Mouse (Mus musculus) layer of hippocampus, adult 9-10 months (tissue): ENCODE results near the gene Thada.

Experiments
- DNase-seq: peaks from one replicate; pipeline ENCODE4 v3.0.0; 2022; ENCODE audit warnings: low spot score

Thada gene

DNA sequence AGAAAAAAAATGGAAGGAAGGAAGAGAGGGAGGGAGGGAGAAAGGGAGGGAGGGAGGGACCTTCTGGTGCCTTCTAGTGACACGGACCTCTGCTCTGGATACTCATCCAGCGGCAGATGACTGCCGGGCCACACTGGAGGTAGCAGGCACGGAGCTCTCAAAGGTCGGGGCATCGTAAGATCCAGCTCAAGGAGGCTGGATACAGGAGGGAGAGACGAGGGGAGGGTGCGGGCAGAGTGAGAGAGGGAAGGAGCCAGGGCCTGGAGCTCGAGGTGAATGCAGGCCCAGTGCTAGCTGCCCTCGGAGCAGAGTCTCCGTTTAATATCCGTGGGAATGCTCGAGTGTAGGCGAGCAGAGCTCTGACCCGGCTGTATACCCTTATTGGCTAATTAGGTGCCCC lies 307.1 kb downstream of the Thada start:
- no peak for DNase-seq

DNA sequence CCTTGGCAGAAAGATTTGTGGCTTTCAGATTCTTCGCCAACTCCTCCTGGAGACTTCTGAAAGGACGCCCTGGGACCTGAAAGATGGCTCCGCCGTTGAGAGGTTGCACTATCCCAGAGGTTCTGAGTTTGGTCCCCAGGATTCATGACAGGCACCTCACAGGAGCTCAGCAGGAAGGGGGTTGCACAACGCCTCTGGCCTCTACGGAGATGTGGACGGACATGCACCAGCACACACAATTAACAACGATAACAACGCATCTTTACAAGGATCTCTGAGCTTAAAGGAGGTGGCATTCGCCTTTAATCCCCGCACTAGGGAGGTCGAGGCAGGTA lies 307.6 kb downstream of the Thada start:
- DNase-seq, result no peak

- DNase-seq, result no peak
Observed at GRCm38 (mm10) chr17:84157743-84158460, 308.1 kb downstream of the Thada start.

- DNase-seq, result no peak
Observed at GRCm38 (mm10) chr17:84156748-84157742, 309.0 kb downstream of the Thada start.

DNA sequence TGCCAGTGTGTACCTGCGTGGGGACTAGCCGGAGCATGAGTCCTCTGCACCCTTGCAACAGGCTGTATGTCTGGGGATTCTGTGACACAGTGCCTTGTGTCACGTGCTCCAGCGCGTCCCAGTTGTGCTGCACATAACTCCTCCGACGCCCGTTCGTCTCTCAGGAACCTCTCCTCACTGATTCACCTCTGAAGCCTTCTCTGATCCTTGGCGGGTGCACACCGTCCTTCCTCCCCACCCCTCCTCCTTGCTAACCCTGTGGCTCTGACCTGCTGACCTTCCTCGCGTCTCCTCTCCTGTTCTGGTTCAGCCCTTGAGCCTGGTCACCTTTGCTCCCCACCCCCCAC lies 309.8 kb downstream of the Thada start:
- no peak for DNase-seq

- DNase-seq, result no peak
Observed at GRCm38 (mm10) chr17:84155516-84156226, 310.3 kb downstream of the Thada start.

- no peak for DNase-seq
Observed at GRCm38 (mm10) chr17:84155029-84155338, 311.0 kb downstream of the Thada start.

- DNase-seq, result no peak
Observed at GRCm38 (mm10) chr17:84154302-84155028, 311.5 kb downstream of the Thada start.

DNA sequence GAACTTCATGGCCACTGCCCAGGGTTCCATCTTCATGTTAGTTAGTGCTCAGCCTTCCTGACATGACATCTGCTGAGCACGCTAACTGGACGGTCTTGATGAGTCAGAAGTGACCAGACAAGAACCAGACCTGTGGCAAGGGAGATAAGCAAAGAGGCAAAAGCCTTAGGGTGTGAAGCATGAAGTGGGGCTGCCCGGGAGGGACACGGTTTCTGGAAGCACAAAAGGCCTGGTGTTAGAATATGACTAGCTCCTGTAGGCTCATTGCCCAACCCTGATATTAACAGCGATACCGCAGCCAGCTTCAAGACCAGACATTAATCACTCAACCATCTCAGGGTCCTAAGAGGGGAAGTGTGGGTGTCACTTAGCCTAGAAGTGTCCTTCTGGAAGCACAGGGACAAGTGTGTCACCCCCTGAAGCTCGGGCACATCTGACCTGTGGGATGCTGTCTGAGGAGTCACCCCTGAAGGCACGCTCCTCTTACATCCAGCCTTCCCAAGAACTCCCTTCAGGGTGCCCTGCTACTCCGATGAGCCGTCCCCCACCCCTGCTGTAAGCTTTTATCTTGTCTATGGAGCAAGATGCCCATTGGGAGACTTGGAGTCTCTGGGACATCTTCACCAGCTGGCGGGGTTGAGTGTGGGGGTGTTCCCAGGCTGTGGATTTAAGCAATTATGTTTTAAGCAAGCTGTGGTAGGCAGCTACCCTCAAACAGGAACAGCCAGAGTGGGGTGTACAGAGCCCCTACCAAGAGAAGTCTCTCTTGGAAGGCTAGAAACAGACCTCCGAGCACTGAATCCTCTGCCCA lies 312.8 kb downstream of the Thada start:
- no peak for DNase-seq

GRCm38 (mm10) chr17:84152206-84152975 lies 313.6 kb downstream of the Thada start:
- no peak for DNase-seq

DNA sequence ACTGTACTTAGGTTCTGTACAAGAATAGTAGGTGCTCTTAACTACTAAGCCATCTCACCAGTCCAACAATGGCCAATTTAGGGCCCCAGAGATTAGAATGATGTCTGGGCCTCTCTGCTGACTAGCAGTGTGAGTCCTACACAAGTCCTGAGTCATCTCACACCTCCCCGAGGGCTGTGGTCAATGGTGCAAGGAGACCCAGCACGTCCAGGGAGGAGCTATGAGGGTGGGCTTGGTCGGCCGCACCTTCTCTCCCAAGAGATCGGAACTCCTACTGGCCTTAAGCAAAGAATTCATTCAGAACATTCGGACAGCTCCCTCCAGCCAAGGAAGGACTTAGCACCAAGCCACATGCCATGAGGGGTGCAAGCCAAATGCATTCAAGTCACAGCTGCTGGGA lies 314.7 kb downstream of the Thada start:
- no peak for DNase-seq

GRCm38 (mm10) chr17:84150291-84150690 lies 315.7 kb downstream of the Thada start:
- no peak for DNase-seq

DNA sequence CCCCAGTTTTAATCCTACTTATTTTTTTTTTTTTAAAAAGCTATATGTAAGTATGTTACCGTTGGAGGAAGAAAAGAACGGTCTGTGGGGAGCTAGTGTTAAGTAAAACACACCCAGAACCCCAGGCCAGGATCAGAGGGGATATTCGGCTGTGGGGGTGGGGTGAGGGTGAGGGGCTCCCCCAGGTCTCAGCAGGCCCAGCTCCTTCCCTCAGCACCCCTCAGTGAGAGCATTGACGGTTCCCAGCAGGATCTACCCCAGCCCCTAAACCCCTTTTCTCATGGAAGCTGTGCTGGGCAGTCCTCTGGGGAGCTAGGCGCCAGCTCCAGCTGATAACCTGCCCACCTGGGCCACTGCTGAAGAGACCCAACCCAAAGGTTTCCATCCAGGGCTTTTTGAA lies 316.4 kb downstream of the Thada start:
- DNase-seq, result no peak

DNA sequence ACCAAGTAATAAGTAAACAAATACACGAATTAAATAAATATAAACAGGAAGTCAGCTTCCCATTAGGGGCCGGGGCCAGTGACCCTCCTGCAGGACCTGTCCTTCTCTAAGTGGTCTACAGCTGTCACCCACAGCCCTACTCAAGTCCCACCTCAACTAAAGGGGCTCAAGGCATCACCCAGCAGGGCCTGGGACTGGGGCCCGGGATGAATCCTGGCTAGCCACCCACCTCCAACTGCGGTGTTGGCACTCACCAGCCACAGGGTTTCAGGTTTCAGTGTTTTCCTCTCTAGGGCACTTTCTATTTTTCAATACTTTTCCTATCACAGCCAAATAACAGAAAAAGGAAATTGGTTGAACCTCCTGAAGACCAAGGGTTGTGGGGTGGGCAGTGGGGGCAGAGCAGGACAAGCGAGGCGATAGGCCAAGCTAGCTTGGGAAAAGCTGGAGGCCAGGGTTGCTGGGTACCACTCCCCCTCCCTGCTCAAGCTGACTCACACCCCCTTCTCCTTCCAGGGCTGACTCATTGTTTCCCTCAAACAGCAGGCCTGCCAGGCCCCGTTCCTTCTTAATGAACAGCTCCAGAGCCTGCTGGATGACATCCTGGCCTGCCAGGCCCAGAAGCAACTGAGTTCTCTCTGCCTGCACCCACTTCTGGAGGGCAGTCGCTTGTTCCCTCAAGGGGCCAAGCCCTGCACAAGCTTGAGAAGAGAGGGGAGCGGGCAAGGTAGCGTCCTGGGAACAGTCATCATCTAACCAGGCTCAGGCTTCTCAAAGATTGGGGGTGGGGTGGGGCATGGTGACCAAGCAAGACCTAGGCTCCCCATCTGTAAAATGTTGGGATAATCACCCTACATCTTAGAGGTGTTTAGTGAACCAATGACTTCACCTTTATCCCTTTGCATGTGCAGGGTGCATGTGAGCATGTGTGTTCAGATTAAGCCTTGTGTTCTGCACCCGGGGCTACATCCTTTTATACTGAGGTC lies 317.2 kb downstream of the Thada start:
- DNase-seq, result peak; percentile 49

GRCm38 (mm10) chr17:84147183-84148108 lies 318.6 kb downstream of the Thada start:
- DNase-seq, result no peak

GRCm38 (mm10) chr17:84146458-84147182 lies 319.4 kb downstream of the Thada start:
- no peak for DNase-seq

- DNase-seq, result no peak
Observed at GRCm38 (mm10) chr17:84145826-84146287, 320.1 kb downstream of the Thada start.
